Mouse (Mus musculus) liver, adult 2 months (tissue): ENCODE measurements around the gene Mboat2. TPM values are rescaled to one million over a fixed set of nuclear protein-coding genes. Genes with fewer than 3 reads are reported as not detected.

Experiments
- DNase-seq: peaks from one replicate; pipeline ENCODE4 v3.0.0-alpha.2; 2011; ENCODE audit warnings: low read depth, low spot score; ENCODE audit errors: extremely low read depth
- H3K27ac ChIP-seq: fragments of 200-500 bp; replicated peaks from 2 replicates; pipeline ENCODE4 v1.5.1; 2012; ENCODE audit warnings: low read depth, mild to moderate bottlenecking, control low read depth, inconsistent platforms, low read length; ENCODE audit not compliant: insufficient read depth
- H3K27me3 ChIP-seq: fragments of 200-500 bp; 2 replicates; pipeline ENCODE4 v1.6.1; 2012; ENCODE audit warnings: mild to moderate bottlenecking, moderate library complexity, low read length, inconsistent platforms; ENCODE audit not compliant: control insufficient read depth, insufficient read depth
- H3K36me3 ChIP-seq: fragments of 200-500 bp; 2 replicates; pipeline ENCODE4 v1.6.1; 2012; ENCODE audit warnings: low read length, inconsistent platforms; ENCODE audit not compliant: control insufficient read depth, insufficient read depth
- H3K4me1 ChIP-seq: fragments of 200-500 bp; 2 replicates; pipeline ENCODE4 v1.6.1; 2011; ENCODE audit warnings: low read length; ENCODE audit not compliant: control insufficient read depth, insufficient read depth
- H3K4me3 ChIP-seq: fragments of 200-500 bp; 2 replicates; pipeline ENCODE4 v1.5.1; 2011; ENCODE audit warnings: low read depth, mild to moderate bottlenecking, control low read depth, low read length, moderate library complexity; ENCODE audit not compliant: insufficient read depth
- H3K79me2 ChIP-seq: fragments of 200-500 bp; 2 replicates; pipeline ENCODE4 v1.6.1; 2012; ENCODE audit warnings: inconsistent platforms, mild to moderate bottlenecking, low read length, moderate library complexity; ENCODE audit not compliant: control insufficient read depth, insufficient read depth
- H3K9ac ChIP-seq: fragments of 200-500 bp; 2 replicates; pipeline ENCODE4 v1.6.1; 2012; ENCODE audit warnings: low read depth, mild to moderate bottlenecking, control low read depth, inconsistent platforms, low read length
- CTCF ChIP-seq: fragments of 200-500 bp; IDR thresholded peaks from 2 replicates; pipeline ENCODE4 v1.5.1; 2011; ENCODE audit warnings: low read depth, low read length, control low read depth
- POLR2A ChIP-seq: fragments of 200-500 bp; IDR thresholded peaks from 2 replicates; pipeline ENCODE4 v1.6.1; 2011; ENCODE audit warnings: low read length, control low read depth; ENCODE audit not compliant: insufficient read depth; ENCODE audit errors: extremely low read depth
- WGBS: fragments of 180-500 bp; shearing (Covaris S2); methylation state at CpG from one replicate; pipeline ENCODE4 v1.1.7; 2018; 5-methylcytosine and 5-hydroxymethylcytosine counted together
- polyA plus RNA-seq: library from polyadenylated mRNA; depleted of rRNA; stranded (reverse); fragments of >200 nt; gene quantifications from 2 replicates; pipeline ENCODE4 v1.2.3, GENCODE M21; 2012
- total RNA-seq: library from RNA; depleted of rRNA; stranded (reverse); fragments of >200 nt; gene quantifications from 2 replicates; pipeline ENCODE4 v1.2.3, GENCODE M21; 2014

Mboat2 gene
- total and polyA plus RNA-seq, 2 experiments: 0.18 TPM; not detected in 1

GRCm38 (mm10) chr12:24845344-24845743, 14.7 kb downstream of the Mboat2 start:
- TF ChIP-seq POLR2A: no peak
- peak; percentile 29 for TF ChIP-seq CTCF

GRCm38 (mm10) chr12:24848107-24848506, 17.4 kb downstream of the Mboat2 start:
- no peaks in the 10 kb centered on the region for H3K79me2 ChIP-seq
- H3K4me1 ChIP-seq: no peaks in the 10 kb centered on the region
- no peak for DNase-seq
- H3K9ac ChIP-seq: no peak overlapping the region
- TF ChIP-seq CTCF (no peak), POLR2A (no peak)
- H3K27me3 ChIP-seq: 0 out of 2 replicates have a peak, but pooled peaks cover 3% of the 10 kb centered on the region
- H3K4me3 ChIP-seq: no peak overlapping the region
- no peak overlapping the region for H3K27ac ChIP-seq
- whole genome bisulfite sequencing: 82% methylated on average over 5 of the region's 5 CpGs
- H3K36me3 ChIP-seq: no peaks in the 10 kb centered on the region

More at GRCm38 (mm10) chr12:24845344-24845743, 14.7 kb downstream of the Mboat2 start:
- Histone ChIP-seq H3K36me3 (no peaks in the 10 kb centered on the region), H3K4me1 (no peaks in the 10 kb centered on the region), H3K4me3 (no peak overlapping the region), H3K27me3 (0 out of 2 replicates have a peak, but pooled peaks cover 3% of the 10 kb centered on the region), H3K9ac (no peak overlapping the region), H3K79me2 (no peaks in the 10 kb centered on the region), H3K27ac (no peak overlapping the region)
- WGBS: 36% methylated on average over 4 of the region's 4 CpGs
- no peak for DNase-seq

- WGBS: 89% methylated on average over 5 of the region's 5 CpGs
- H3K79me2 ChIP-seq: no peaks in the 10 kb centered on the region
- H3K9ac ChIP-seq: no peak overlapping the region
- no peaks in the 10 kb centered on the region for H3K4me1 ChIP-seq
- H3K4me3 ChIP-seq: no peak overlapping the region
- H3K27ac ChIP-seq: no peak overlapping the region
- TF ChIP-seq CTCF (no peak), POLR2A (no peak)
- no peak for DNase-seq
- H3K36me3 ChIP-seq: no peaks in the 10 kb centered on the region
- no peaks in the 10 kb centered on the region for H3K27me3 ChIP-seq
Observed at GRCm38 (mm10) chr12:24857354-24857753, 26.7 kb downstream of the Mboat2 start.

- 75% methylated on average over 7 of the region's 7 CpGs for WGBS
- TF ChIP-seq CTCF (no peak), POLR2A (no peak)
- Histone ChIP-seq H3K27me3 (no peaks in the 10 kb centered on the region), H3K9ac (no peak overlapping the region), H3K4me3 (no peak overlapping the region), H3K27ac (no peak overlapping the region), H3K4me1 (no peaks in the 10 kb centered on the region), H3K36me3 (no peaks in the 10 kb centered on the region), H3K79me2 (no peaks in the 10 kb centered on the region)
- no peak for DNase-seq
Observed at GRCm38 (mm10) chr12:24859357-24859756, 28.7 kb downstream of the Mboat2 start.

GRCm38 (mm10) chr12:24860436-24860835, 29.8 kb downstream of the Mboat2 start:
- DNase-seq: no peak
- no peaks in the 10 kb centered on the region for H3K4me1 ChIP-seq
- no peak overlapping the region for H3K9ac ChIP-seq
- no peaks in the 10 kb centered on the region for H3K79me2 ChIP-seq
- no peak overlapping the region for H3K4me3 ChIP-seq
- no peak overlapping the region for H3K27ac ChIP-seq
- 81% methylated on average over 9 of the region's 9 CpGs for WGBS
- H3K27me3 ChIP-seq: no peaks in the 10 kb centered on the region
- H3K36me3 ChIP-seq: no peaks in the 10 kb centered on the region
- TF ChIP-seq CTCF (no peak), POLR2A (no peak)

GRCm38 (mm10) chr12:24863762-24864161, 33.1 kb downstream of the Mboat2 start:
- Histone ChIP-seq H3K4me3 (no peak overlapping the region), H3K9ac (no peak overlapping the region), H3K79me2 (no peaks in the 10 kb centered on the region), H3K4me1 (no peaks in the 10 kb centered on the region), H3K27ac (no peak overlapping the region), H3K27me3 (no peaks in the 10 kb centered on the region), H3K36me3 (no peaks in the 10 kb centered on the region)
- no peak for DNase-seq
- WGBS: 33% methylated on average over 1 of the region's 1 CpGs
- TF ChIP-seq POLR2A: no peak
- no peak for TF ChIP-seq CTCF
